Mouse (Mus musculus): ENCODE measurements around the gene Gm973. TPM values are rescaled to one million over a fixed set of nuclear protein-coding genes. Genes with fewer than 3 reads are reported as not detected.
A peak's percentile ranks its signal among the peaks of the same experiment; 100 is the strongest.

Gm973 gene
- total and polyA plus RNA-seq, 3 experiments: 2.3 to 14.9 (median 7.6) TPM

- H3K9ac ChIP-seq (ENCODE audit: insufficient read depth, low read depth): no peak overlapping the region
- H3K4me3 ChIP-seq (replicated peaks in 1 of 3; ENCODE audit: low read depth in 2 of 3, low read length in 2 of 3, poor library complexity in 1 of 3): peak overlapping the region in 2 of 3 experiments; percentile 42 to 83
- no peak for TF ChIP-seq ZMIZ1 (IDR thresholded peaks at IDR 0.05; ENCODE audit: low read depth, low read length)
- no peak for TF ChIP-seq SIN3A (IDR thresholded peaks at IDR 0.05; ENCODE audit: low read length)
- TF ChIP-seq USF1 (IDR thresholded peaks at IDR 0.05; ENCODE audit: low read depth, low read length): no peak
- TF ChIP-seq IRF4 (IDR thresholded peaks at IDR 0.05; ENCODE audit: low read depth, low read length): no peak
- no peak for TF ChIP-seq NELFE (IDR thresholded peaks at IDR 0.05; ENCODE audit: low read depth, low read length)
- no peak for TF ChIP-seq RAD21 (IDR thresholded peaks at IDR 0.05; ENCODE audit: low read depth, low read length)
- TF ChIP-seq BHLHE40 (IDR thresholded peaks at IDR 0.05; ENCODE audit: low read depth, low read length): no peak
- H3K27ac ChIP-seq (ENCODE audit: insufficient read depth, low read depth): no peak overlapping the region
- H3K4me1 ChIP-seq (ENCODE audit: control insufficient read depth in 1 of 2, insufficient read depth in 2 of 2): peaks cover 15 to 68% of the 10 kb centered on the region in 2 experiments
- peaks cover 15% of the 10 kb centered on the region for H3K9me3 ChIP-seq (replicated peaks; ENCODE audit: low read length)
- peaks cover 14 to 22% of the 10 kb centered on the region in 2 experiments for H3K36me3 ChIP-seq (replicated peaks in 1 of 2; ENCODE audit: control insufficient read depth in 1 of 2, insufficient read depth in 1 of 2, low read length in 1 of 2)
- dilution Hi-C loops (cut with MboI; ENCODE audit: extremely low pct_ligation_motif_present, extremely low pct_unique_long_range_greater_than_20kb, low sequenced_read_pairs): no loop called here
- peak overlapping the region; percentile 86 for H3K4me2 ChIP-seq (ENCODE audit: insufficient read depth, low read depth, poor library complexity, severe bottlenecking)
- peaks cover 36% of the 10 kb centered on the region for H3K79me2 ChIP-seq (replicated peaks; ENCODE audit: control insufficient read depth, extremely low read depth, insufficient read depth, poor library complexity, severe bottlenecking)
- in situ Hi-C loops (cut with MboI; ENCODE audit: low pct_ligation_motif_present, low pct_unique_long_range_greater_than_20kb, low sequenced_read_pairs): no loop called here
- no peak for DNase-seq (ENCODE audit: extremely low read depth)
- H3K27me3 ChIP-seq (replicated peaks): no peaks in the 10 kb centered on the region
Observed at GRCm38 (mm10) chr1:59484314-59484713, 31.8 kb upstream of the Gm973 start.

GRCm38 (mm10) chr1:59484791-59485785 lies 31.0 kb upstream of the Gm973 start:
- TF ChIP-seq POLR2A (IDR thresholded peaks at IDR 0.05; ENCODE audit: low read depth, low read length) (no peak), JUND (conservative IDR thresholded peaks at IDR 0.05; ENCODE audit: low read depth, low read length) (no peak), ZKSCAN1 (IDR thresholded peaks at IDR 0.05; ENCODE audit: borderline replicate concordance, low read depth, low read length) (no peak), MEF2A (IDR thresholded peaks at IDR 0.05; ENCODE audit: borderline replicate concordance, low read depth, low read length) (no peak)
- DNase-seq (ENCODE audit: extremely low read depth): no peak
- Histone ChIP-seq H3K9me3 (replicated peaks; ENCODE audit: low read length) (peaks cover 15% of the 10 kb centered on the region), H3K27ac (ENCODE audit: insufficient read depth, low read depth) (no peak overlapping the region), H3K9ac (ENCODE audit: insufficient read depth, low read depth) (peak overlapping the region; percentile 64), H3K27me3 (replicated peaks) (no peaks in the 10 kb centered on the region), H3K4me2 (ENCODE audit: insufficient read depth, low read depth, poor library complexity, severe bottlenecking) (peak overlapping the region; percentile 86), H3K36me3 (replicated peaks in 1 of 2; ENCODE audit: control insufficient read depth in 1 of 2, insufficient read depth in 1 of 2, low read length in 1 of 2) (peaks cover 14 to 22% of the 10 kb centered on the region in 2 experiments), H3K4me1 (ENCODE audit: control insufficient read depth in 1 of 2, insufficient read depth in 2 of 2) (peaks cover 15 to 69% of the 10 kb centered on the region in 2 experiments), H3K79me2 (replicated peaks; ENCODE audit: control insufficient read depth, extremely low read depth, insufficient read depth, poor library complexity, severe bottlenecking) (peaks cover 36% of the 10 kb centered on the region), H3K4me3 (replicated peaks in 1 of 3; ENCODE audit: low read depth in 2 of 3, low read length in 2 of 3, poor library complexity in 1 of 3) (peak overlapping the region; percentile 11 to 83 (median 42))
- in situ Hi-C loops (cut with MboI; ENCODE audit: low pct_ligation_motif_present, low pct_unique_long_range_greater_than_20kb, low sequenced_read_pairs): no loop called here
- dilution Hi-C loops (cut with MboI; ENCODE audit: extremely low pct_ligation_motif_present, extremely low pct_unique_long_range_greater_than_20kb, low sequenced_read_pairs): no loop called here

DNA sequence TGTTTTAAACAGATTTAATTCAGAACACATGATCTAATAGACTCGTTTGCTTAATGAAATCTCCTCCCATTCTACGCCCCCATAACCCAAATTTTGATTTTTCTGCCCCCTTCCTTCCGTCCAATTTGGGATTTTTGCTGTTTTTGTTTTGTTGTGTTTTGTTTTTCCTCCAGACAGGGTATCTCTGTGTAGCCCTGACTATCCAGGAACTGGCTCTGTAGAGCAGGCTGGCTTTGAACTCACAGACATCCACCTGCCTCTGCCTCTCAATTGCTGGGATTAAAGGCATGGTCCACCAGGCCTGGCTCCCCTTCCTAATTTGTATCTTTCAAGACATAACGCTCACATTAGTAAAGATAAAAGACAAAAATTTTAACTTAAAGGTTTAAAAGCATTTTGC lies 30.3 kb upstream of the Gm973 start:
- dilution Hi-C loops (cut with MboI; ENCODE audit: extremely low pct_ligation_motif_present, extremely low pct_unique_long_range_greater_than_20kb, low sequenced_read_pairs) (no loop called here), in situ Hi-C loops (cut with MboI; ENCODE audit: low pct_ligation_motif_present, low pct_unique_long_range_greater_than_20kb, low sequenced_read_pairs) (no loop called here)
- H3K9ac ChIP-seq (ENCODE audit: insufficient read depth, low read depth): peak overlapping the region; percentile 64; the same call in 1 of the 2 replicates
- H3K4me3 ChIP-seq (replicated peaks in 1 of 3; ENCODE audit: low read depth in 2 of 3, low read length in 2 of 3, poor library complexity in 1 of 3): peak overlapping the region in 1 of 3 experiments; percentile 42
- peaks cover 36% of the 10 kb centered on the region for H3K79me2 ChIP-seq (replicated peaks; ENCODE audit: control insufficient read depth, extremely low read depth, insufficient read depth, poor library complexity, severe bottlenecking)
- no peaks in the 10 kb centered on the region for H3K27me3 ChIP-seq (replicated peaks)
- TF ChIP-seq IRF4 (IDR thresholded peaks at IDR 0.05; ENCODE audit: low read depth, low read length) (no peak), GABPA (IDR thresholded peaks at IDR 0.05; ENCODE audit: insufficient replicate concordance, low read depth, low read length) (no peak), EP300 (IDR thresholded peaks at IDR 0.05; ENCODE audit: low read length) (no peak), RAD21 (IDR thresholded peaks at IDR 0.05; ENCODE audit: low read depth, low read length) (no peak), HCFC1 (IDR thresholded peaks at IDR 0.05; ENCODE audit: low read depth, low read length) (no peak), ETS1 (conservative IDR thresholded peaks at IDR 0.05; ENCODE audit: low read depth, low read length) (no peak), CHD2 (IDR thresholded peaks at IDR 0.05; ENCODE audit: low read length) (no peak), RCOR1 (conservative IDR thresholded peaks at IDR 0.05; ENCODE audit: low read depth, low read length) (no peak), ZC3H11A (IDR thresholded peaks at IDR 0.05; ENCODE audit: low read depth, low read length) (no peak), MAZ (IDR thresholded peaks at IDR 0.05; ENCODE audit: low read depth, low read length) (no peak), ZKSCAN1 (IDR thresholded peaks at IDR 0.05; ENCODE audit: borderline replicate concordance, low read depth, low read length) (no peak), KAT2A (IDR thresholded peaks at IDR 0.05; ENCODE audit: insufficient replicate concordance, low read length) (no peak), SIN3A (IDR thresholded peaks at IDR 0.05; ENCODE audit: low read length) (no peak), UBTF (IDR thresholded peaks at IDR 0.05; ENCODE audit: low read depth, low read length) (no peak)
- peak overlapping the region; percentile 86 for H3K4me2 ChIP-seq (ENCODE audit: insufficient read depth, low read depth, poor library complexity, severe bottlenecking)
- H3K36me3 ChIP-seq (replicated peaks in 1 of 2; ENCODE audit: control insufficient read depth in 1 of 2, insufficient read depth in 1 of 2, low read length in 1 of 2): peaks cover 14 to 22% of the 10 kb centered on the region in 2 experiments
- no peak for DNase-seq (ENCODE audit: extremely low read depth)
- H3K4me1 ChIP-seq (ENCODE audit: control insufficient read depth in 1 of 2, insufficient read depth in 2 of 2): peaks cover 15 to 67% of the 10 kb centered on the region in 2 experiments
- peaks cover 15% of the 10 kb centered on the region for H3K9me3 ChIP-seq (replicated peaks; ENCODE audit: low read length)
- H3K27ac ChIP-seq (ENCODE audit: insufficient read depth, low read depth): no peak overlapping the region

All from CH12.LX (cell line).